Mouse (Mus musculus) lung, embryonic 14.5 days (tissue): ENCODE results near the gene Lhb. TPM values are rescaled to one million over a fixed set of nuclear protein-coding genes. Genes with fewer than 3 reads are reported as not detected.
"Not testable (repeated sequence)": the region's sequence is repeated elsewhere in the genome, so short reads cannot be mapped to it uniquely, and the experiment has no call there.

Experiments used
- ATAC-seq: fragments of 200-750 bp; cut with Nextera tagmentation; 2 replicates; pipeline ENCODE4 v1.8.0; 2017; ENCODE audit warnings: mild to moderate bottlenecking, moderate TSS enrichment, moderate library complexity; ENCODE audit not compliant: insufficient read depth
- DNase-seq: peaks from one replicate; pipeline ENCODE4 v3.0.0-alpha.2; 2015
- H3K27ac ChIP-seq: fragments of 300-500 bp; sonication (generic); 2 replicates; pipeline ENCODE4 v1.5.1; 2014; ENCODE audit warnings: low read depth, mild to moderate bottlenecking, moderate library complexity
- H3K27me3 ChIP-seq: fragments of 300-500 bp; sonication (generic); 2 replicates; pipeline ENCODE4 v1.6.1; 2014; ENCODE audit warnings: low read length, control low read depth; ENCODE audit not compliant: insufficient read depth
- H3K36me3 ChIP-seq: fragments of 300-500 bp; sonication (generic); 2 replicates; pipeline ENCODE4 v1.6.1; 2014; ENCODE audit warnings: control low read depth; ENCODE audit not compliant: insufficient read depth
- H3K4me1 ChIP-seq: fragments of 300-500 bp; sonication (generic); 2 replicates; pipeline ENCODE4 v1.6.1; 2014; ENCODE audit warnings: antibody characterized with exemption, control low read depth; ENCODE audit not compliant: insufficient read depth
- H3K4me2 ChIP-seq: fragments of 300-500 bp; sonication (generic); 2 replicates; pipeline ENCODE4 v1.6.1; 2014; ENCODE audit warnings: mild to moderate bottlenecking
- H3K4me3 ChIP-seq: fragments of 300-500 bp; sonication (generic); 2 replicates; pipeline ENCODE4 v1.5.1; 2014; ENCODE audit warnings: low read depth, low read length
- H3K9ac ChIP-seq: fragments of 300-500 bp; sonication (generic); 2 replicates; pipeline ENCODE4 v1.6.1; 2014
- H3K9me3 ChIP-seq: fragments of 300-500 bp; sonication (generic); 2 replicates; pipeline ENCODE4 v1.6.1; 2016; ENCODE audit warnings: low read depth, low read length, control low read depth
- CTCF ChIP-seq: IDR thresholded peaks from 2 replicates; pipeline ENCODE4 v1.5.1; 2016; ENCODE audit warnings: antibody characterized with exemption, low read depth
- WGBS: fragments of 180-500 bp; shearing (Covaris S2); extraction: QIAGEN DNeasy Blood & Tissue Kit; methylation state at CpG from one replicate; pipeline ENCODE4 v1.1.7; 2014; 5-methylcytosine and 5-hydroxymethylcytosine counted together
- polyA plus RNA-seq: library from polyadenylated mRNA; unstranded; fragments of >200 nt; fragmentation: Nextera tagmentation; extraction: Ambion mirVana; gene quantifications from 2 replicates; pipeline ENCODE4 v1.2.1, GENCODE M21; 2014

Lhb gene
- polyA plus RNA-seq, 1 experiment from 2014 or later, result not detected

DNA sequence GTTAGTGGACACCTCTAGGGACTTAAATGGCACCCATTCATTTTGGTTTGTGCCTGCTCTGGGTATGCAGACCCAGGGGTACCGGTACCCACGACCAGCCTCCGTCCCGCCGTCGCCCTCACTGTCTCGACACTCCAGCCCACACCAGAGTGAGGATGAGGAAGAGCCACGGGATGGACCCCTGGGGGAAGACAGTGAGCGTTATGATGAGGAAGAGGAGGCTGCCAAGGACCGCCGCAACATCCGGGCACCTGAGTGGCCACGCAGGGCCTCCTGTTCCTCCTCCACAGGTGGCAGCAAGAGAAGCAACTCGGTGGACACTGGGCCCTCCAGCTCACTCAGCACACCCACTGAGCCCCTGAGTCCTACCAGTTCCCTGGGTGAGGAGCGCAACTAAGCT, 34.4 kb downstream of the Lhb start:
- Histone ChIP-seq H3K4me3 (no peak overlapping the region), H3K9ac (no peak overlapping the region), H3K36me3 (peaks cover 71% of the 10 kb centered on the region), H3K9me3 (no peaks in the 10 kb centered on the region), H3K27ac (no peak overlapping the region), H3K4me2 (no peak overlapping the region), H3K27me3 (no peaks in the 10 kb centered on the region), H3K4me1 (peaks cover 12% of the 10 kb centered on the region)
- DNase-seq, result no peak
- no peak for TF ChIP-seq CTCF
- 84% methylated on average over 15 of the region's 15 CpGs for WGBS
- ATAC-seq, result no peak

DNA sequence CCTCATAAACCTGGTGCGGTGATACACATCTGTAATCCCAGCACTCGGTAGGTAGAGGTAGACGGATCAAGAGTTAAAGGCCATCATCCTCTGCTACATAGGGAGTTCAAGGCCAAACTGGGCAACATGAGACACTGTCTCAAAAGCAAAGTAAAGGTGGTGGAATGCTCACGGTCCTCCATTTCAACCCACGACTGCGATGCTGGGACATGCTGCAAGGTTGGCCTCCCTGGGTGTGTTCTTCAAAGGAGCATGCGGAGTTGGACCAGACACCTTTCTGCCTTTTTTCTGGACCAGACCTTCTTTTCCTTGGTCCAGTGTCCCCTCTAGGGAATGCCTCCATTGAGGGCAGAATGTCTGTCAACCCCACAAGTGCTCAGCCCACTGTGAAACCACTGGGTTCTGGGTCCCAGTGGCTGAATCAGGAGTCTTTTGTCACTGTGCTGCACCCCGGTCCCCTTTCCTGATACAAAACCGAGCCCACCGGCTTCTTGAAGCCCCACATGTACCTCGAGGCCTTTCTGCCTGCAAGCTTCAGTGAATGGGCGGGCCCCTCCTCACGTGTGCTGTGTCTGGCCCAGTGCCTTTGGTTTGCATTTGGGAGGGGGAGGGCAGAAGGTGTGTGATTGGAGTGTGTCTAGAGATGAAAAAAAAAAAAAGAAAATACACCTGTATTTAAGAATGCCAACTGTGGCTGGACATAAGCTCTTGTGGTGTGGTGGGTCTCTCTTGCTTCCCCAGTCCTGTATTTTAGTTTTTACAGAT, 35.5 kb downstream of the Lhb start:
- peak; percentile 24 for DNase-seq
- H3K4me3 ChIP-seq, result no peak overlapping the region
- no peaks in the 10 kb centered on the region for H3K9me3 ChIP-seq
- H3K36me3 ChIP-seq, result peaks cover 67% of the 10 kb centered on the region
- 71% methylated on average over 13 of the region's 13 CpGs for WGBS
- H3K4me2 ChIP-seq, result 0 out of 2 replicates have a peak overlapping the region, but pooled peaks have one; percentile 83
- no peak overlapping the region for H3K9ac ChIP-seq
- H3K4me1 ChIP-seq, result peaks cover 23% of the 10 kb centered on the region
- ATAC-seq, result no peak
- no peaks in the 10 kb centered on the region for H3K27me3 ChIP-seq
- no peak for TF ChIP-seq CTCF
- no peak overlapping the region for H3K27ac ChIP-seq

DNA sequence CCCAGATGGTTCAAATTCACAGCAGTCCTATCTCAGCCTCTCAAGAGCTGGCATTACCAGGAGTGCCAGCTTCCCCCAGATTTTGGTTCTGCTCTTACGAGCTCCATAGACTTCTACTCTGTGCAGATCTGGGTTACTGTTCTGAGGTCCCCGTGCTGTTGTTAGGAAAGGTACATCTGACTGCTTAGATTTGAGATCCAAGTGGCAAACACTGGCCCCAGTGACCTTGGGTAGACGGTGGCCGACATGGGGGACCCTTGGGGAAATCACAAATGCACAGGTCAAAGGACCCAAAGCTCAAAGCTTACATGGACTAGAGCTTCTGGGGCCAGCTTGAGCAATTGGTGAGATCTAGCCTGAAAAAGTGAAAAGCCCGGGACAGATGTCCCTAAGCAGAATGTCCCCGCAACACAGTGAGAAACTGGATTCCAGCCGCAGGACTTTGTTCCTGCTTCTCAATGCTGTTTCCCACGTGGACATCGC, 36.1 kb downstream of the Lhb start:
- peak overlapping the region; percentile 83 for H3K4me2 ChIP-seq
- no peaks in the 10 kb centered on the region for H3K9me3 ChIP-seq
- DNase-seq, result peak; percentile 26
- H3K36me3 ChIP-seq, result peaks cover 65% of the 10 kb centered on the region
- H3K27ac ChIP-seq, result peak overlapping the region; percentile 52; the same call in 1 of the 2 replicates
- no peaks in the 10 kb centered on the region for H3K27me3 ChIP-seq
- H3K4me1 ChIP-seq, result peaks cover 23% of the 10 kb centered on the region
- H3K9ac ChIP-seq, result no peak overlapping the region; the same call in 1 of the 2 replicates
- no peak for TF ChIP-seq CTCF
- 37% methylated on average over 9 of the region's 9 CpGs for WGBS
- no peak for ATAC-seq
- H3K4me3 ChIP-seq, result peak overlapping the region; percentile 51; the same call in 1 of the 2 replicates

DNA sequence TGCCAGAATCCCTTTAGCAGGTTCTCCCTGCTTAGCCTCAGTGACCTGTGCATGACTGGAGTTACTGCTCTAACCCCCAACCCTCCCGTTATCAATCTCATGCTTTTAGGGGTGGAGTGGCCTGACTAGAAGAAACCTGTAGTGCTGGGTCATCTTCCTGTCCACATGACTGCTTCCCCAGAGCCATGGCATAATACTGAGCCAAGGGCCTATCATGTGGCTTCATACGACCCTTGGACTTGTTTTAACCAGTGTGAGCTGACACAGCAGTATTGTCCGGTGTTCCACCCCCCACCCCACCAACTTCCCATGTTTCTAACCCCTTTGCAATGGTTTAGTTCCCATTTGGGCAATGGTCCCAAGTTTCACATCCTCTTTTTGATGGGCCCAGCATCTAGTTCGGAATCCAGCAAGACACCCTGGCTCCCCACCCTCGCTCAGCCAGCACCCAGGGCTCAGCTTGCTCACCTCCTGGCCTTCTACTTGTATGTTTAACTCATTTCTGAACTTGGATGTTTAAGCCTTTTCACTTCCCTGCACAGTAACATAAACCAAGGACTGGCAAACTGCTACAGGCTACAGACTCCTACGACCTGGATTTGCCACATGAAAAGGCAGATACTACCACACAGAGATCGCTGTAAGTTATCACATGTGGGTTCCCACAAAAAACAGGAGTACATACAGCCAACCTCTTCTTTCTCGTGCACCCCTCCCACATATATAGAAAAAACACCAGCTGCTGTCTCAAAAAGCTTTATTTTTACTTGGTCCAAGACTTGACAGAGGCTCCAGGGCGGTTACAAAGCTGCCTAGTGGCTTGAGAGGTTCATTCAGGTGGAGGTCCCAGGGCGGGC, 36.8 kb downstream of the Lhb start:
- WGBS, result 49% methylated on average over 10 of the region's 10 CpGs
- Histone ChIP-seq H3K4me1 (peaks cover 23% of the 10 kb centered on the region), H3K9me3 (no peaks in the 10 kb centered on the region), H3K9ac (peak overlapping the region; percentile 90), H3K36me3 (peaks cover 65% of the 10 kb centered on the region), H3K4me3 (peak overlapping the region; percentile 51), H3K27me3 (no peaks in the 10 kb centered on the region), H3K4me2 (peak overlapping the region; percentile 83), H3K27ac (peak overlapping the region; percentile 52; the same call in 1 of the 2 replicates)
- peak; percentile 35 for DNase-seq
- no peak for TF ChIP-seq CTCF
- ATAC-seq, result no peak

DNA sequence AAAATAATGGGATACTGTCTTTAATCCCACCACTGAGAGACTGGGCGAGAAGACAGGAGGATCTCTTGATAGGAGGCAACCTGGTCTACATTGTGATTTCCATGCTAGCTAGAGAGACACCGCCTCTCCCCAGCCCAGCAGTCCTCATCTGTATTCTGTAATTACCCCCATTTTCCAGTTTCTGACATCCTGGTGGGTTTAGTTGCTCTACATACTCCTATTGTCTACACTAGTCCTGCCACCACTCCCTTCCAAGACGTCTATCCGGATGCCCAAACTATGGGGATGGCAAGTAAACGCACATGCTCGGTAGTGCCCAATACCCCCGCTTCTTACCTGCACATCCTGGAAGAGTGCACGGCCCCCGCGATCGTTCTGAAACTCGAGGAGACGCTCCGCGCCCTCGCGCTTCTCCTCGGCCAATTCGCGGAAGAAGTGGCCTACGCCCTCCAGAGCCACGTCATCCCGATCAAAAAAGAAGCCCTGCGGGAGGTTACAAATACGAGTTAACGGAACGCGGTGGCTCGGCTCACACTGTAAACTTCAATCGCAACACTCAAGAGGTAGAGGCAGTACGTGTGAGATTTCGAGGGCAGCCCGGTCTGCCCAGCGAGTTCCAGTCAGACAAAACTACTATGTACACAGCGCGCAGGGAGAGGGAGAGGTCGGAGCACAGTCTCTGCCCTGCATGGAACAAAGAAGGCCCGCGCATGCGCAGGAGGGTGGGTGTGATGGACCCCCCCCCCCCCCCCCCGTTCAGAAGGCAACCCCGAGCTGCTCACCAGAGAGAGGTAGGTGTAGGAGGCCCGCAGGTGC, 38.3 kb downstream of the Lhb start:
- no peak for TF ChIP-seq CTCF
- Histone ChIP-seq H3K27me3 (no peaks in the 10 kb centered on the region), H3K36me3 (peaks cover 68% of the 10 kb centered on the region), H3K9me3 (no peaks in the 10 kb centered on the region), H3K4me2 (peak overlapping the region; percentile 83), H3K4me3 (peak overlapping the region; percentile 51), H3K9ac (peak overlapping the region; percentile 90), H3K27ac (peak overlapping the region; percentile 96), H3K4me1 (peaks cover 23% of the 10 kb centered on the region)
- DNase-seq (peak; percentile 91), ATAC-seq (peak; percentile 75)
- under 1% methylated on average over 39 of the region's 43 CpGs for WGBS

DNA sequence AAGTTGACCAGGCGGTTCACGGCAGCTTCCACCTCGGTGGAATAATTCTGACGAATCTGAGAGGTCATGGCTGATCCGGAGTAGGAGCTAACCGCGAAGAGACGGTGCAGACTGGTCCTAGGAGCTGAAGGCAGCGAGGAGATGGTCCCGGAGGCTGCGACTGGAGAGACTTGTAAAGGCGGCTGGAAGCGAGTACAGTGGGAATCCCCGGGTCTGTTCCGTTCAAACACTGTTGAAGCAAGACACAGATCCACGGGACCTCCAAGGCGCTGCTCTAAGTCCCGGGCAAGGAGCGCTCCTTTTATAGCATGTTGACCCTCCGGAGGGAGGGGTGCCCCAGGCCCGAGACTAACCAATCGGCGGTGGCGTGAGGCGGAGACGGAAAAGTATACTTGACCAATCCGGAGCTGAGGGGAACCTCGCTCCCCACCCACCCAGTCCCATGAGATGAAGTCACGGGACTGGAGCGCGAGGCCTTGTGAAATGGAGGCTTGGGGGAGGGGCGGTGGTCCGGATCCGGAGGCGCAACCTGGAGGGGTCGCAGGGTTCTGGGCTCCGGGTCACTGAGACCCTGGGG, 39.0 kb downstream of the Lhb start, which contains the start of gene Ftl1:
Gene Ftl1 (minus strand): TSS at position 321 of the 577 bp plus-strand sequence.
- Histone ChIP-seq H3K27ac (peak within 1 kb of the TSS; percentile 96), H3K4me3 (peak within 1 kb of the TSS; percentile 51), H3K4me2 (peak within 1 kb of the TSS; percentile 83), H3K9ac (peak within 1 kb of the TSS; percentile 90), H3K4me1 (peaks cover 23% of the 10 kb centered on the region), H3K36me3 (peaks cover 68% of the 10 kb centered on the region)
- under 1% methylated on average over 31 of the region's 37 CpGs for WGBS
- H3K27me3 ChIP-seq, H3K9me3 ChIP-seq: not testable (repeated sequence)
- ATAC-seq (peak; percentile 94), DNase-seq (peak; percentile 99)
